Mouse (Mus musculus): ENCODE measurements around the gene Olfr381.
"Not testable (repeated sequence)": the region's sequence is repeated elsewhere in the genome, so short reads cannot be mapped to it uniquely, and the experiment has no call there.

Olfr381 gene

DNA sequence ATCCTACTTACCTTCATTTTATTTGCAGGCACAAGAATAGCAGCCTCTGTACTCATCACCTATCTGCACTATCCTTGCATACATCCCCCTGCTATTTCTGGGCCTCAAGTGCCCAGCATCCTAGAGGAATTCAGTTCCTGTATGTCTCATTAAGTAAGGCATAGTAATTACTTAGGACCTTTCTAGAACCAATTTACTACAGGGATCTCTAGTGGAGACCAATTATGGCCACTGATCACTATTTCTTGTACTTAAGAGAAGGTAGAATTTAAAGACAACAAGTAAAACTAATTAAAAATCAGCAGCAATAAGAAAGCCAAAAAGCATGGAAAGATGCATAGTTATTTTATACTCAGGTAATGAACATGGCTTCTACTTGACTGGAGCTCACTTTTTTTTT lies at the start of gene Olfr381:
TSS of gene Olfr381 (minus strand) at position 101 of the 400 bp plus-strand sequence.
- DNase-seq = no peak

DNA sequence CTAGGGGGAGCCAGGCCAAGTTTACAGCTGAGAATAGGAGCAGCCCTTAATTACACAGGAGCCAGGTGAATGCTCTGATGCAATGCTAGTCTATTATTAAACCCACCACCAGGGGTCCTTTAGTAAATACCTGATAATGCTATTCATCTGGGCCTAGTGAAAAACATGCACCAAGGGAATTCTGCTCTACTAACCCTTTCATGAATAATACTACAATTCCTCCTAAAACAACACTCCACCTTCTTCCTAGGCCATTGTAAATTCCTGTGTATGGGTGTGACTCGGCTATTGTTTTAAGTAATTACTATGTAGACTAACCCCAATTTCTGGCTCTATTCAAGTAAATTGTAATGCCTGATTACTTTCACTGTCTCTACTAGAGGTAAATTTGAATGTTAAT lies 37.6 kb upstream of the Olfr381 start:
- not testable (repeated sequence) for DNase-seq

DNA sequence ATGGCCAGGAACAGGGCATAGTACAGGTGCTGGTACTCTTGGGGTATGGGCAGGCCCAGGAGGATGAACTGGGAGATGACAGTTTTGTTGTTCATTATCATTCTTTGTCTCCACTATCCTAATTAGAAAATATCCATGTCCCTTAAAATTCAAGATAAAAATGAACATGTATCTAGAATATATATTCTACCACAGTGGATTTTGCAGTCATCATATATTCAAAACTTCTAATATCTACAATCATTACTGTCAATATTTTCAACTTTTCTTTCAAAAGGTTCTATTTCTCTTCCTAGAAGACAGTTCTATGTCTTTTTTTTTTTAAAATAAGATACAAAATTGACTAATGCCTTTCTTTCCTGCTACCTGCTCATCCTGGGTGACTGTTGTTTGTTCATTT lies 25.7 kb upstream of the Olfr381 start, which contains the start of gene Olfr382:
TSS of gene Olfr382 (minus strand) at position 101 of the 400 bp plus-strand sequence.
- DNase-seq = no peak

DNA sequence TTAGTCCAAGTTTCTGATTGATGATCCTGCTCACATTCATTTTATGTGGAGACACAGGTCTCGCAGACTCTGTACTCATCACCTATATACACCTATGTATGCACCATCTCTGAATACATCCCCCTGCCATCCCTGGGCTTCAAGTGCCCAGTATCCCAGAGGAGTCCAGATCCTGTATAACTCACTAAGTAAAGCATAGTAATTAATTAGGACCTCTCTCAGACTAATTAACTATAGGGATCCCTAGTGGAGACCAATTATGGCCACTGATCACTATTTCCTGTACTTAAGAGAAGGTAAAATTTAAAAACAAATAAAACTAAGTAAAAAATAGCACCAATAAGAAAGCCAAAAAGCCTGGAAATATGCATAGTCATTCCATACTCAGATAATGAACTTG lies 34.0 kb downstream of the Olfr381 start, which contains the start of gene Olfr380:
TSS of gene Olfr380 (minus strand) at position 101 of the 400 bp plus-strand sequence.
- DNase-seq = no peak
